Mouse (Mus musculus) heart, postnatal 0 days (tissue): ENCODE results near the gene Igsf21.

Source experiments
- CTCF ChIP-seq: IDR thresholded peaks from 2 replicates; pipeline ENCODE4 v1.5.1; 2016; ENCODE audit warnings: antibody characterized with exemption, control low read depth, low read depth
- EP300 ChIP-seq: IDR thresholded peaks from 2 replicates; pipeline ENCODE4 v1.6.1; 2016; ENCODE audit warnings: antibody characterized with exemption, low read depth

DNA sequence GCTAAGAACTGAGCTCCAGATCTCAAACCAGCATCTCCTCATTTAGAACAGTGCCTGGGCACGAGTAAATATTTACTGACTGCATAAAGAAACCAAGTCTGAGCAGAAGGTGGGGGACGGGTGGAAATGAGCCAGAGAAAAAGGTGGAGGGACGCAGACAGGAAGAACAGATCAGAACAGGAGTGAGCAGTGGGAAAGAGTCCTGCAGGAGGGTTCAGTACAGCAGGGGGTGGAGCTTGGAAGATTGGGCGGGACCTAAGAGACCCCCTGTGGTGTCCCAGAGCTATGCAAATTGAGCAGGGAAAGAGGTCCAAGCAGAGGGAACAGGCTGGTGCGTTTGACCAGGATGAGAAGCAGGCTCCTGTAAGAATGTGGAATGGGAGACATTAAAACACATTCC is 241.7 kb downstream of the Igsf21 start:
- TF ChIP-seq EP300 = no peak
- no peak for TF ChIP-seq CTCF
